Mouse (Mus musculus) kidney, adult 2 months (tissue): ENCODE measurements at regions not wholly inside any gene's neighbourhood (a gene's known extent, or its start where the extent isn't known, plus 50 kb on each side); places are given as distances from the start of the nearest gene placed in this dataset.

Source experiments
- DNase-seq: peaks from one replicate; pipeline ENCODE4 v3.0.0; 2021
- H3K27ac ChIP-seq: fragments of 200-500 bp; 2 replicates; pipeline ENCODE4 v1.5.1; 2012; ENCODE audit warnings: low read depth, low read length, control low read depth, inconsistent platforms; ENCODE audit not compliant: insufficient read depth
- H3K27me3 ChIP-seq: fragments of 200-500 bp; replicated peaks from 2 replicates; pipeline ENCODE4 v1.6.1; 2012; ENCODE audit warnings: mild to moderate bottlenecking, moderate library complexity, low read length, inconsistent platforms; ENCODE audit not compliant: control insufficient read depth, insufficient read depth
- H3K36me3 ChIP-seq: fragments of 200-500 bp; 2 replicates; pipeline ENCODE4 v1.6.1; 2012; ENCODE audit warnings: mild to moderate bottlenecking, moderate library complexity, low read length, inconsistent platforms; ENCODE audit not compliant: control insufficient read depth, insufficient read depth
- H3K4me1 ChIP-seq: fragments of 200-500 bp; 2 replicates; pipeline ENCODE4 v1.6.1; 2011; ENCODE audit warnings: low read length; ENCODE audit not compliant: control insufficient read depth, insufficient read depth
- H3K4me3 ChIP-seq: fragments of 200-500 bp; 2 replicates; pipeline ENCODE4 v1.5.1; 2011; ENCODE audit warnings: mild to moderate bottlenecking, low read depth, low read length, control low read depth; ENCODE audit not compliant: insufficient read depth
- CTCF ChIP-seq: fragments of 200-500 bp; conservative IDR thresholded peaks from 2 replicates; pipeline ENCODE4 v1.5.1; 2011; ENCODE audit warnings: low read depth, mild to moderate bottlenecking, control low read depth, low read length, moderate library complexity, mixed read lengths; ENCODE audit not compliant: insufficient read depth, insufficient read length
- POLR2A ChIP-seq: fragments of 200-500 bp; IDR thresholded peaks from one replicate; pipeline ENCODE4 v1.6.1; 2011; ENCODE audit warnings: low read depth, low read length, control low read depth
- WGBS: fragments of 180-500 bp; shearing (Covaris S2); methylation state at CpG from one replicate; pipeline ENCODE4 v1.1.7; 2018; 5-methylcytosine and 5-hydroxymethylcytosine counted together

- no peak for TF ChIP-seq CTCF
- no peak for TF ChIP-seq POLR2A
- Histone ChIP-seq H3K4me3 (no peak overlapping the region), H3K27me3 (no peaks in the 10 kb centered on the region), H3K27ac (no peak overlapping the region), H3K36me3 (no peaks in the 10 kb centered on the region), H3K4me1 (no peaks in the 10 kb centered on the region)
- 69% methylated on average over 6 of the region's 6 CpGs for WGBS
- no peak for DNase-seq
These were observed 53.7 kb upstream of the Eomes start for GRCm38 (mm10) chr9:118424344-118424743.
